Mouse (Mus musculus): ENCODE data around the gene Ppp4r2.
A peak's percentile ranks its signal among the peaks of the same experiment; 100 is the strongest.

Gene Ppp4r2

DNA sequence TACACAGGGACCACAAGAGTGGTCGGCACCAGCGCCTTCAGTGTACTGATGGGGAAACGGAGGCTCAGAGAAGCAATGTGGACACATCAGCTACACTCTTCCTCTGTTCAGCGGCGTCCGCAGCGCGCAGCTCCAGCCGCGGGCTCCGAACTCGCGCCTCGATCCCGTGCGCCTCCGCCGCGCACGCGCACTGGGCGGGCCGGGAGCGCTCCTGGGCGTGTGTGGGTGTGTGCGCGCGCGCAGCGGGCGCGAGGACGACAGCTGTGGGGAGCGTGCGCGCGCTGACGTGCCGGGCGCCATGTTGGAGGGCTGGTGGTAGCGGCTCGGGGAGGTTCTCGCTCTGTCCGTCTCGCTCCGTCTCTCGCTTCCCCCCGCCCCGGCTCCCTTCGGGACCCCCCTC lies at the start of gene Ppp4r2:
Gene Ppp4r2 (plus strand): TSS at position 268 of the 400 bp plus-strand sequence.
- peak; percentile 96 for DNase-seq

DNA sequence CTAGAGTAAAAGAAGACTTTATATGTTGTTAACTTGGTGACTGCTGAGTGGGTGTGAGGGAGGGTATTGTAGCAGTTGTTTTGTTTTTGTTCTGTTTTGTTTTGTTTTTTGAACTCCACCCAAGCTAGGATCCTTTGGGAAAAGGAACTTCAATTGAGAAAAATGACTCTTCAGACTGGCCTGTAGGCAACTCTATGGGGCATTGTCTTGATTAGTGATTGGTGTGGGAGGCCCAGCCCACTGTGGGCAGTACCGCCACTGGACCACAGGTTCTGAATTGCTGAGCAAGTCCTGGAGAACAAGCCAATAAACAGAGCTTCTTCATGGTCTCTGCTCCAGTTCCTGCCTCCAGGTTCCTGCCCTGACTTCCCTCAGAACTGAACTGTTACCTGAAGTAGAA lies 45.7 kb upstream of the Ppp4r2 start:
- DNase-seq, result no peak

DNA sequence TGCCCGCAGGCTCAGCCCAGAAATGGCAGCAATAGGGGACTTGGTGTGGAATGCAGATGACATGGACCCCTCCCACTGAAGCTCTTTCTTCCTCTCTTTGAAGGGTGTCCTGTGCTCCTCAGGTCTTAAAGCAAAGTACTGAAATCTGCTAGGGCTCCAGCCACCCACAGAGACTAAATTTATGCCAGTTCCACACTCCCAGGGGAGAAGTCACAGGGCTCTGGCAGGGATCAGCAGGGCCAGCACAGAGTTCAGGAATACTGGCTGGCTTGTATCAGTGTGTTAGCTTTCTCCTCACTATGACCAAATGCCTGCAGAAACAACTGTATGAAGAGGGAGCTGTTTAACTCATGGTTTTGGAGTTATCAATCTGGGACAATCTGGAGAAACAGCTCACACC lies 44.3 kb upstream of the Ppp4r2 start:
- no peak for DNase-seq

DNA sequence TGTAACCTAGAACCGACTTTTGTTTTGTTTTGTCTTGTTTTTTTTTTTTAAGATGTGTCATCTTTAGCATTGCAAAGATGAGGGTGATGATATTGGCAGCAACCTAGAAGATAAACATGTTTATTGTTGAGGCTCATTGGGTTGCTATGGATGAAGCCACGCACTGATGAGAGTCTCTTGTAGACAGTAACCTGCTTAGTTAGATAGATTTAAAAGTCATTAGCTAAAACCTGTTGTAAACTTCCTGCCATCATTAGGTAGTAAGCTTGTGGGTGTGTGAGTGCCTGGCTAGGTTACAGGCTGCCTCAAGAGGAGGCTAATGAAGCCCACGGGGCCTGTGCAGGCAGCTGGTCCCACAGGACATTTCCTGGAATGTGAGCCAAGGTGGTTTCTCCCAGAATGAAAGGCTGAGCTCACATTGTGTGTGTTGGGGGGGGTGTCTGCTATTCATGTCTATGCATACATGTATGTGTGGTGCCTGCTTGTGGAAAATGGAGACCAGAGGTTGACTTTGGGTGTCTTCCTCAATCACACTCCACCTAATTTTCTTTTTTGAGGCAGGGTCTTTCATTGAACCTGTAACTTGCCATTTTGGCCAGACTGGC lies 41.3 kb upstream of the Ppp4r2 start:
- DNase-seq, result no peak

DNA sequence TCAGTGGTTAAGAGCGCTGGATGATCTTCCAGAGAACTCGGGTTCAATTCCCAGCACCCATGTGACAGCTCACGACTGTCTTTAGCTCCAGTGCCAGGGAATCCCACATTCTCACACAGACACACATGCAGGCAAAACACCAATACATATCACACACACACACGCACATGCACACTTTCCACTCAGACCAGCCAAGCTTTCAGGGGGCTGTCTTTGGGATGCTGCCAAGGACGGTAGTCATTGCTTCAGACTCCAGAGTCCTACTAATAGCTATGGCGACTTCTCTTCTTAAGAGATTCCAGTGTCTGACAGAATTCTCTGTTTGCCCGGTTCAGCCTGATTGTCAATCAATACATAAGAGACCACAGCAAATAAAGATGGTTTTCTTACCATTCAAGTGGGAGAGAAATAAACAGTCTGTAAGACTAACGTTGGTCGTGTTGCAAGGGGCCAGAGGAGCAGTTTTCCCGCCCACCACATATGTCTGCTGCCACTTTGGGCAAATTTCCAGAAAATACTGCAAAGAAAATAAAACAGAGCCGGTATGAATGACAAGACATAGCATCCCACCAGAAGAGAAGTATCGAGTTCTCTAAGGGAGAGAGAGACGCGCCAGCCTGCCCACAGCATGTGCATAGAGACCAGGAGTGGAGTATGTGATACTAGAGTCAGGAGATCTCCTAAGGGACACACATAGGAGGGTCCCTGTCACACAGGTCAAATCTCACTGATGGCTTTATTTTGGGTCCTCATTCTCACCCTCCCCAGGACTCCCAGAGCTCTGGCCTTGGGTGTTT lies 40.3 kb upstream of the Ppp4r2 start:
- DNase-seq, result no peak

DNA sequence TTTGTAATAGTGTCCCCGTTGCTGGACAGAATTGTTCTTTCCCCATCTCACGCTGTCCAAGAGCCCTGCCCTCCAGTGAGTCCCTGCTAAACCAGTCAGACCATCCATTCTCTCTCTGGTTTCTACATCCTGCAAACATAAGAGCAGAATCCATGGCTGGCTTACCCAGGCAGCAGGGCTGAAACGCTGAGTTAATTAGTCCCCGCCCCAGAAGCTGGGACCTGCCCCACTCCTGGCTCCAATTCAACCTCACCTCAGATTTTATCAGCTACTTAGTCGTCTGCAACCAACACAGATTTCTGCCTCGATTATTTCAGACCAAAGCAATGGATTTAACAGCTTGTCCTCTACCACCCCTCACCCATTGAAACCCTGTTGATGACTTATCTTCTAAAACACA lies 37.6 kb upstream of the Ppp4r2 start:
- no peak for DNase-seq

DNA sequence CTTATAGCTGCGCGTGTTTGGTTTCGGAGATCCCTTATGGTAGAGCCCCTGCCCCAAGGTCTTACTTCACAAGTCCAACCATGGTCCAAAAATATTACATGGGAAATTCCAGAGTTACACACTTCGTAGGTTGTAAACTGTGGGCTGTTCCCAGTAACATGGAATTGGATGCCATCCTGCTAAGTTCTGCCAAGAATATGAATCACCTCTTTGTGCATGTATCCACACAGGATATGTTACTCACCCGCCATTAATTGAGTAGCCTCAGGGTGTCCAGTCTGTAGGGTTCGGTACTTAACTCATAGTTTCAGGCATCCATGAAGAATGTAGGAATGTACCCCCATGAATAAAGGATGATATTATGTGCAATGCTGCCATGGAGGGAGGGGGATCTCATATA lies 34.1 kb upstream of the Ppp4r2 start:
- no peak for DNase-seq

DNA sequence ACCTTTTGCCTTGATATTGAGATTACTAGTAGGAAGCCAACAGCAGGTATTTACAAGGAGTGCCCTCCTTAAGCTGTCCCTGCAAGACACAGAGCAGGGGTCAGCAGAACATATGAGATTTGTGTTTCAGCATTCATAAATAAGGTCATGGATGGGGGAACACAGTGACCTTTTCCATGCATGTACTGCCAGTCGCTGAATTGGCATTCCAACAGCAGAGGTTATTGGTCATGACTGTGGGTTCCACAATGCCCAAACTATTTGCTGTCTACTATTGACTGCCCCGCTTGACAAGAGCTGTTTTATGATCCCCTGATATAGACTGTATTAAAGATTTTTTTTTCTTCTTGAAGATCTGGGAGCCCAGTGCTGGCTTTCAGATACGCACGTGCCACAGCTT lies 33.7 kb upstream of the Ppp4r2 start:
- DNase-seq, result no peak

DNA sequence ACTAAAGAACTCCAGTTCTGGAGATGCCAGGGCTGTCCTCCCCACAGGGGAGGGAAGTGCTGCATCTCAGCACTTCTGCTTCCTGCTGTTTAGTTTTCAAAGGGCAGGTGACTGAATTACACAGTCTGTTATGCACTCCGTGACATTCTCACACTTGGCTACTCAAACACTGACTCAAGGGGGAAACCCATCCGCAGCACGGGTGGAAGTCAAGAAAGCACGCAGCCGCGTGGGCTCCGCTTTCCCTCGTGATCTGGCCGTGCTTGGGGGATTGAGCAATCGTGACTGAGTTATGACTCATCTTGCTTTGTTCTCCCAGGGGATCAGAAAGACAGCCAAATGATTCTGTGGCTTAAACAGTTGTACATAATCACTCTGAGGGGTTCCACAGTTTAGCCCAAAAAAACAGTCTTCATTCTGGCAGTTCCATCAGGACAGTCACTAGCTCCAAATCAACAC lies 32.9 kb upstream of the Ppp4r2 start:
- DNase-seq, result no peak

DNA sequence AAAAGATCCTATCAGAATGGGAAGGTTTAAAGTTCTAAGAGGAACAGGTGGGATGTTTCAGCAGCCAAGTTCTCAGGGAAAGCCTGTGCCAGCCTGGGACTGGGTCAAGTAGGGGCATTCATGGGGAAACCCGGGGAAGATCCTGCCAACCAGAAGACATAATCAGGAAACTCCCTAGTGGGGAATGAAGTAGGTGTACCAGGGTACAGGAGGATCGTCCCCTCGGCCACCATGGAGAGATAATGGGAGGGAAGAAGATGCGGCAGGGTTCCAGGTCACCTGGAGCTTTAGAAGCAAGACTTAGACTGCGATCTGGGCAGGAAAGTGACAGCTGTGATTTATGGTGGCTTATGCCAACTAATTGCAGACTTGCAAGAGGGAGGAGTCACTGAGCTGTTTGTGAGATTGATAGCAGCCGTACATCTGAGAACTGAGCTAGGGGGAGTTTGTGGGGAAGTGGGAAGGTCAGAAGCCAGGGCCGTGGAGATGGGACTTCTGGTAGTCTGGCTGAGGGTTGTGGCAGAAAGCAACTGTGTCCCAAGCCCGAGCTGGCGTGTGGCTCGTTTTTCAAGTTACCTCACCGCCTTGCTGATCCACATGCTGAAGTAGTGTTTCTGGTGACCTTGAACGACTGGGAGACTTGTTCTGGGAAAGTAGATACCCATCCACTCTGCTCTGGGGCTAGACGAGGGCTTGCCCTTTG lies 30.9 kb upstream of the Ppp4r2 start:
- DNase-seq, result peak; percentile 34

DNA sequence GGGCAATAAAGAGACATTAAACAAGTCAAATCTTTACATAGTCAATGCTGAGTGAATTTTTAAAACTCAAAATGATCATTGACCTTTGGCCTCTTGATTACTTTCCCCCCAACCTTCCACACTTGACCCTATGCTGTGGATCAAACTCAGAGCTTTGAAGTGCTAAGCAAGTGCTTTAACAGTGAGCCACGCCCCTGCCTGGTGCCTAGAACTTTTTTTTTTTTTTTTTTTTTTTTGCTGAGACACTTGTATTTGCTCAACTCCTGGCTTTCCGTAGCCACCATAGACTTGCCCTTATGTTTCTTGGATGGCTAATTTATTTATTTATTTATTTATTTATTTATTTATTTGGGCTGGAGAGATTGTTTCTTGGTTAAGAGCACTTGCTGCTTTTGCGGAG lies 30.2 kb upstream of the Ppp4r2 start:
- DNase-seq, result no peak

DNA sequence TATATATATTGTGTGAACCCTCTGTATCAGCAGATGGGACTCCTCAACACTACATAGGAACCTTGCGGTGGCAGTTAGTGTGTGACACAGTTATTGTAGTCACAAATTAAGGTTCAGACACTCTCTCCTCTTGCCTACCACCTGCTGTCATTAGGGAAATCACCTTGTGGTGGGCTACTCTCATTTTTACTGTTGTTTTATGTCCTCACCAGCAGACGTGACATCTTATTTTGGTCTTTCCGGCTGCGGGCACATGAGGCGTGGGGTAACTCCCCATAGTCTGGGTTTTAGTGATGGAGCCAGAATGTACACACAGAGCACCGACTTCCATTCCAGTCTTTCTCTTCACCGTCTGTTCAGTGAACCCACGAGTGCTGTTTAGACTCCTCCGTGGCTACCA lies 26.2 kb upstream of the Ppp4r2 start:
- no peak for DNase-seq

DNA sequence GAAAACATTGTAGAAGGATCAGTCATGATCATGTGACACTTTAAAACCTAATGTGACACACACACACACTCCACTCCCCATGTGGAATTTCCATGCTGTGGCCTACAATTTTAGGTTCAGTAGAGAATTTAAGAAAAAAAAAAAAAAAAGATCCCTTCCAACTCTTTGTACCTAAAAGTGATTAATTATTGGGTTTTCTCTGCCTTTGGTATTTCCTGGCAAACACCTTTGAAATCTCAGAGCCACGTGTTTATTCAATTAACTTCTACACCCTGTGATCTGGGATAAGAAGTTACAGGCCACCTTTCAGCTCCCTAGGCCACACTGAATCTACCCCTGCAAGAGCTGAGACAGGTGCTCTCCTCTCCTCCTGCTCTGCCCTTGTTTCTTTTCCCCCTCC lies 25.7 kb upstream of the Ppp4r2 start:
- DNase-seq, result no peak

DNA sequence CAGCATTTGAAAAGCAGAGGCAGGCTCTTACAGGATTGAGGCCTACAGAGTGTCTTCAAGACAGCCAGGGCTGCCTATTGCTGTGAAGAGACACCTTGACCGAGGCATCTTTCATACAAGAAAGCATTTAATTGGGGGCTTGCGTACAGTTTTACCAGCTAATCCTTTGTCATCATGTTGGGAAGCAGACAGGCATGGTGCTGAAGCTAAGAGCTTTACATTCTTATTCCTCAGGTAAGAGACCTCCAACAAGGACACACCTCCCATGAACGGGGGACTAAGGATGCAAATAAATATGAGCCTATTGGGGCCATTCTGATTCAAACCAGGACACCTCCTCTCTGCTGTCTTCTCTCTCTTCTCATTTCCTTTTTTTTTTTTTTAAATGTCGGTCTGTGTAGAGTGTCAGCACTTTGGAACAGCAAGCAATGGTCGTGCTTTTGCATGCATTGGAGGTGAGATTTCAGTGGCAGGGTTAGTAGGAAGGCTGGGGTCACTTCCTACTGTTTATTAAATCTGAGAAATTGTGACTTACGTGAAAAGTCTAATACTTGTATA lies 25.1 kb upstream of the Ppp4r2 start:
- DNase-seq, result no peak

DNA sequence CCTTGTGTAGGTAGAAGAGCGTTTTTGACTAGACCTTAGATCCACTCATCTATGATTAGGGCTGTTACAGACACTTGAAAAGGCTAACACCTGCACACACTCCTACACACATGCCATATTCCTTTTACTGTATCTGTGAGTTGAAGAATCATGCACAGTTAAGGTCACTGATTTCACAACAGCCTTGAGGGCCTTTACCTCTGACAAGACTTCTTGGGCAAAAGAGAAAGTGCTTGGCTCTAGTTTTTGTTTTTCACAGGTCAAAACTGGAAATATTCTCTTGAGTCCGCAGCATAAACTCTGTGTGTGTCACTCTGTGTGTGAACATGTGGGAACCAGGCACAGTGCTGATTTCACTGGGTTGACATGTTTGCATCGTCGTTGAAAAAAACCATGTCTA lies 23.3 kb upstream of the Ppp4r2 start:
- DNase-seq, result no peak

DNA sequence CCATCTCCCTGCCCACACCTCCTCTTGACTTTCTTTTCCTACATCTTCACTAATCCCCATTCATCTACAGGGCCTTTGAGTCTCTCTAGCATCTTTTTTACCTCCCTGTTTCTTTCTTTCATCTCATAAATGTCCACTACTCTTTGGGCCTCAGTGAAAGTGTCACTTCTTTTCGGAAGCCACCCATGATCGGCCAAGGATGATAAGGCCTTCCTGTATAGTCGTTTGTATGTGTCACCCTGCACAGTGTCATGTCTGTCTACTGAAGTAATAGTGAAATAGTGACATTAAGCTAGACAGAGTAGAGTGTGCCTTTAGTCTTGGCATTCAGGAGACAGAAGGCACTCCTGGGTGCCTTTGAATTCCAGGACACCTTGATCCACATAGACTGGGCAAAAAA lies 21.7 kb upstream of the Ppp4r2 start:
- DNase-seq, result no peak

DNA sequence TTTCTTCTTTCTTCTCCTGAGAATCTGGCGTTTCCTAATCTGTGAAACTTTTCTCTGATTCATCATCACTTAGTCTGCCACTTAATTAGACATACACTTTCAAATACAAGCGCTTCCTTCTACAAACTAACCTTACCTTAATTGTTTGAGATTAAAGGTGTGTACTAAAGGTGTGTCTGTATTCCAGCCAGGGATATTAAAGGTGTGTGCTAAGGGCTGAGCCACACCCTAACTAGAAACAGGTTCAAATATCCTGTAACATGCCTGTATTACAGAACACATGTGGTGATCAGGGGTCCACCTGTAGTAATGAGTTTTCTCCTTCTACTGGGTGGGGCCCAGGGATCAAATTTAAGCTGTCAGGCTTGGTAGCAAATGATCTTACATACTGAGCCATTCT lies 12.1 kb upstream of the Ppp4r2 start:
- DNase-seq, result no peak

DNA sequence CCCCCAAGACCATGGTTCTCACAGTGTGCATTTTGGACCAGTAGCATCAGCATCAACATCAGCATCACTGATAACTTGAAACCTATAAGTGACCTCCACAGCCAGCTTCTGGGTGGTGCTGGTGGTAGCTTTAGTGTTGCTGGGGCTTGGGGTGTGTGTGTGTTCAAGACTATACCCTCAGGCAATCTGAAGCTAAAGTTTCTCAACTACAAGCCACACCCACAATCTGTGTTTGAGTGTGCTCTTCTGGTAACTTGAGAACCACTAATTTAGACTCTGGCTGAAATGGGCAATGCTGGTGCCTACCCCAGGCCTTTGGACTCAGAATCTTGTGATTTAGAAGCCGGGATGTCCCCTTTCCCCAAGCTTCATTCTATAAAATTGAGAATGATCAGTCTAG lies 10.1 kb upstream of the Ppp4r2 start:
- DNase-seq, result peak; percentile 22

DNA sequence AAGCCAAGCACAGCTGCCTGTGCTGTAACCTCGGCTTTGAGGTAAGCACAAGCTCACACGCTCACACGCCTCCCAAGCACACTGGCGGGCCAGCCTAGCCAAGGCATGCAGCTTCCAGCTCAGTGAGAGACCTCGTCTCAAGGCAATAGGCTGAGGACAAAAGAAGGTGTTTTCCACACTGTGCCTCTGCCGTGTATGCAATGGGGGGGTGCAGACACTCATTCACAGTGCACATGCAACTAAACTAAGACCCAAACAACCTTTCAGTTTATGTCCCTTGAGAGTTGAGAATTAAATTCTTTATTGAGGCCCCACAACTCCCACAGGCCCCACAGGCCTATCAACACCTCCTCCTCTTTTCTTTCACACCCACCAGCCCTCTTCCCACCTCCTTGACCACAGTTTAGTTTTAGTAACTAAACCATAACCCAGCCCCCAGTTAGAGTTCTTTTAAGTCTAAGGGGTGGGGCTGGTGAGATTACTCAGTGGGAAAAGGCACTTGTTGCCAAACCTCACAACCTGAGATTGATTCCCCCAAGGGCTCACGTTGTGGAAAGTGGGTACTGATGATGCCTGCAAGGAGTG lies 8.9 kb upstream of the Ppp4r2 start:
- DNase-seq, result no peak

DNA sequence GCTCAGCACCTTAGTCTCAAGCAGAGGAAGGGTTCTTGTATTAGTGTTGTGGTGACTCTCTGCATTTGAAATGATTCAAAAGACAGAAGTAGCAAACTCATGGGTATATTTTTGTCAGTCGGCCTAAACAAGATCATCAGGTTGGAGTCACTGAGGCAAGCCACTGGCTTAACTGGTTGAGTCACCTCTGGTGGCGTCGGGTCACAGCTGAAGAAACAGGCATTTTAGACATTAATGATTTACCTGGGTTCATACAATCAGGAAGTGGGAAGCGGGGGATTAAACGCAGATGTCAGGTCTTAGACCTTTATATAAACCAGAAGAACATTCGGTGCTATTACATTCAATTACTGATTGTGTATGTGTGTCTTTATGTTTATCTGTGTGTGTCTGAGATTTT lies 7.4 kb upstream of the Ppp4r2 start:
- DNase-seq, result no peak

DNA sequence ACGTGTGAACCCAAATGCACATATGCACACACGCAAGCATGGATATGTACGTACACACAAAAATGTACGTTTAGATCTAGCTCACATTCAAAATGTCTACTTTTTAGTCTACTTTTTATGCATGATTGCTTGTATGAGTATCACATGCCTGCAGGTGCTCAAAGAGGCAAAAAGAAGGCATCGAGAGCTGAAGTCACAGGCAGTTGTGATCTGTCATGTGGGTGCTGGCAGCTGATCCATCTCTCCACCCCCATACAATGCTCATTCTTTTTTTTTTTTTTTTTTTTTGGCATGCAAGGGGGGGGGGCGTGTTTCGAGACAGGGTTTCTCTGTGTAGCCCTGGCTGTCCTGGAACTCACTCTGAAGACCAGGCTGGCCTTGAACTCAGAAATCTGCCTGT lies 4.9 kb upstream of the Ppp4r2 start:
- no peak for DNase-seq

DNA sequence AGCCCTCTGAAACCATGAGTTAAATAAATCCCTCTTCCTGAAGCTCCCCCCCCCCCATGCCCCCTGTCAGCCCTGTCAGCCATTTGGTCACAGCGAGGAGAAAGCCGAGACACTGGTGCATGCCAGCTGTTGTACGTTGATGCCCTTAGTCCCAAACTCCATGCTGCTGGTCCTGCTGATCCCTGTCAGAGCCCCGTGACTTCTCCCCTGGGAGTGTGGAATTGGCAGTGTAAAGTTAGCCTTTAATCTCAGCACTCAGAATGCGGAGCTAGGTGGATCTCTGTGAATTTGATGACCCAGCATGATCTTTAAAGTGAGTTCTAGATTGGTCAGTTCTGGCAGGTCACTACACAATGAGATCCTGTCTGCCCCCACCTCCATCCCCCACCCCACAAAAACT lies 3.7 kb upstream of the Ppp4r2 start:
- no peak for DNase-seq

DNA sequence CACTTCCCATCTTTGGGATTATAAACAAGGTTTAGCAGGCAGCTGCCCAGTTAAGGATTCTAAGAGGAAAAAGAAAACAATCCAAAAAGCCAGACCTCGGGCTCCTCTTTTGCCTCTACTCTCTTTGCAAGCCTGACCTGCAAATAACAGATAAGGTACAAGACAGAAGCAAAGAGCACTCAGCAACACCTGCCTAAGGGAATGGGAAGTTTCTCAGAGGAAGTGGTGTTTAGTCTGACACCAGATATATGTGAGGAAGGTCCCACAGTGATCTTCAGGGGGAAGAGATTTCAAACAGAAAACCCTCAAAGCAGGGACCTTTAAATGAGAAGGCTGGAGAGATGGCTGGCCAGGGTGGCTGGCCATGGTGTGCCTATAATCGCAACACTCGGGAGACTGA lies 2.2 kb upstream of the Ppp4r2 start:
- DNase-seq, result no peak

DNA sequence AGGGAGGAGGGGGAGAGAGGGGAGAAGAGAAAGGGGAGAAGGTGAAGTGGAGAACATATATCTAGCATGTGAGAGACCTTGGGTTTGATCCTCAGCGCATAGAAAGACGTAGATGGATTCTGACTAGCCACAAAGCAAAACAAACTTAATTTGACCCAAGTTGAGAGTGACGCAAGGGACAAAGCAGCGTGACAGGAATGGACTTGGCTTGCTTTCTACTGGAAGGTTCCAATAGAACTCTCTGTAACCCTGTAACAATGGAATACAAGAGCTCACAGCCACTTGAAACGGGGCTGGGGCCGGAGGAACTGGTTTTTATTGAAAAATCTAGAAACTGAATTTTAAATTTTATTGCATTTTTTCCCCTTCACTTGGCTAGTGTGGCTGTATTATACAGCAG lies 1.7 kb upstream of the Ppp4r2 start:
- no peak for DNase-seq
